8 mouse cellular contexts compared by ENCODE assay signal in the genomic region with DNA sequence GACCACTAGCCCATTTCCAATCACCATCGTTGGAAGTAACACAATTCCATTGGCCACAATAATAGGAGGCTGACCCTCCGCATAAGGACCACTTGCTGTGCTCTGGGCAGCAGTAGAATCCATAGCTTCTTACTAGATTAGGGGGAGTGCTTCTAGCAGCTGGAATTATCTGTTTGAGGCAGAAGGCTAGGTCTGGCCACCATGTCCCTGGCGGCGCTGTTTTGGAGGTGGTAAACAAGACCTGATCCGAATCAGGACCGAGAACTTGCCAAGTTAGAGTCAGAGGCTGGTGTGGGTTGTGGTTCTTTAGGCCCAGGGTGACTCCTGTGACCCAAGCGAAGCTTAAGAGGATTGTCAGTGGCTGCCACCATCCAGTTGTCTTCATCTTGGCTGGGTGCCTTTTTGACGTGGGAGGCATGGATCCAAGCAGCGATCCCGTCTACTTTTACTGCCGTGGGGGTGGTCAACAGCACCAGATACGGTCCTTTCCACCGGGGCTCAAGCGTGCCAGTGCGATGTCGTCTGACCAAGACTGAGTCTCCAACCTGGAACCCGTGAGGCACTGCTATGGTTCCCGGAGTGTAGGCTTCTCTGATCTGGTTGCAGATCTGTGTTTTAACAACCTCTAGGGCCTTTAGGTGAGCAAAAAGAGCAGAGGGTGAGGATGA. TPM values are rescaled to one million over a fixed set of nuclear protein-coding genes. Genes with fewer than 3 reads are reported as not detected.
DNase-seq lines count a peak whose midpoint lies in the region; ATAC-seq and TF ChIP-seq lines count a peak whose summit lies in the region.

No protein-coding gene starts in this region.

- H3K4me3 ChIP-seq in heart, embryonic 11.5 days (ENCODE audit: low read depth, low read length): peak overlapping the region; percentile 63
- H3K4me3 ChIP-seq in ES-Bruce4 (ENCODE audit: low read depth, low read length): peak overlapping the region; percentile 64
- H3K4me3 ChIP-seq in liver, embryonic 12.5 days: peak overlapping the region; percentile 95
- peak overlapping the region; percentile 63 for H3K4me3 ChIP-seq in stomach, embryonic 16.5 days (replicated peaks; ENCODE audit: low read length)

- H3K27me3 ChIP-seq in heart, embryonic 11.5 days (ENCODE audit: control insufficient read depth, insufficient read depth, low read length): no peaks in the 10 kb centered on the region
- no peaks in the 10 kb centered on the region for H3K27me3 ChIP-seq in ES-Bruce4 (ENCODE audit: control insufficient read depth, insufficient read depth, low read length, poor library complexity, severe bottlenecking)
- H3K27me3 ChIP-seq in liver, embryonic 12.5 days (replicated peaks): no peaks in the 10 kb centered on the region
- no peaks in the 10 kb centered on the region for H3K27me3 ChIP-seq in stomach, embryonic 16.5 days (ENCODE audit: control insufficient read depth, insufficient read depth, low read length)

- no peak for TF ChIP-seq EP300 in ES-Bruce4 (IDR thresholded peaks at IDR 0.05; ENCODE audit: insufficient read depth, low read depth, low read length)

- DNase-seq in heart, postnatal 36 days: no peak
- DNase-seq in cerebellum, postnatal 25 days: peak; percentile 12 to 26
- DNase-seq in heart, postnatal 4 days: peak; percentile 7
- no peak for DNase-seq in gastrocnemius, adult 8-10 months (ENCODE audit: low spot score in 2 of 2)

- no peak for TF ChIP-seq POLR2A in ES-Bruce4 (IDR thresholded peaks at IDR 0.05; ENCODE audit: insufficient read depth, low read length)

- H3K9ac ChIP-seq in heart, embryonic 11.5 days (ENCODE audit: low read depth, low read length): peak overlapping the region; percentile 80; the same call in 1 of the 2 replicates
- H3K9ac ChIP-seq in ES-Bruce4 (ENCODE audit: low read depth, poor library complexity, severe bottlenecking): peak overlapping the region; percentile 59
- peak overlapping the region; percentile 75 for H3K9ac ChIP-seq in liver, embryonic 12.5 days
- H3K9ac ChIP-seq in stomach, embryonic 16.5 days (ENCODE audit: low read length): peak overlapping the region; percentile 69

- intact Hi-C loops in heart, postnatal 36 days (cut with DNase I): loop anchor here (2.0 to 10.0 kb wide), 2 partner anchors 123 to 349 kb away; a partner anchor contains a TSS

- H3K36me3 ChIP-seq in heart, embryonic 11.5 days (ENCODE audit: control insufficient read depth, insufficient read depth, low read length): peaks cover 10% of the 10 kb centered on the region; the same call in 1 of the 2 replicates
- H3K36me3 ChIP-seq in ES-Bruce4 (ENCODE audit: control insufficient read depth, insufficient read depth, low read length, poor library complexity, severe bottlenecking): peaks cover 9% of the 10 kb centered on the region
- peaks cover 50% of the 10 kb centered on the region for H3K36me3 ChIP-seq in liver, embryonic 12.5 days
- peaks cover 5% of the 10 kb centered on the region for H3K36me3 ChIP-seq in stomach, embryonic 16.5 days (ENCODE audit: control insufficient read depth, insufficient read depth, low read length)

- H3K4me1 ChIP-seq in heart, embryonic 11.5 days (ENCODE audit: control insufficient read depth, insufficient read depth, low read length): peaks cover 9% of the 10 kb centered on the region
- H3K4me1 ChIP-seq in ES-Bruce4 (ENCODE audit: control insufficient read depth, insufficient read depth, low read length): no peaks in the 10 kb centered on the region
- H3K4me1 ChIP-seq in liver, embryonic 12.5 days: peaks cover 41% of the 10 kb centered on the region
- H3K4me1 ChIP-seq in stomach, embryonic 16.5 days (ENCODE audit: control insufficient read depth, insufficient read depth, low read length): peaks cover 4% of the 10 kb centered on the region

- no peak overlapping the region for H3K27ac ChIP-seq in heart, embryonic 11.5 days (ENCODE audit: low read depth, low read length)
- no peak overlapping the region for H3K27ac ChIP-seq in ES-Bruce4 (ENCODE audit: insufficient read depth, low read length)
- H3K27ac ChIP-seq in liver, embryonic 12.5 days: peak overlapping the region; percentile 76
- H3K27ac ChIP-seq in stomach, embryonic 16.5 days (ENCODE audit: low read length): no peak overlapping the region

- H3K4me2 ChIP-seq in heart, embryonic 11.5 days: peak overlapping the region; percentile 69
- H3K4me2 ChIP-seq in liver, embryonic 12.5 days: peak overlapping the region; percentile 77
- H3K4me2 ChIP-seq in stomach, embryonic 16.5 days (ENCODE audit: low read depth, low read length): peak overlapping the region; percentile 52

- no peak for ATAC-seq in heart, embryonic 11.5 days (replicated peaks; ENCODE audit: insufficient number of reproducible peaks, low FRiP score, low TSS enrichment)
- ATAC-seq in liver, embryonic 12.5 days: no peak
- ATAC-seq in stomach, embryonic 16.5 days (ENCODE audit: insufficient read depth, low FRiP score): no peak

- no peak for TF ChIP-seq CTCF in ES-Bruce4 (IDR thresholded peaks at IDR 0.05; ENCODE audit: low read depth, low read length)

- 90% methylated on average over 18 of the region's 18 CpGs for WGBS in heart, embryonic 11.5 days (ENCODE audit: insufficient replicate concordance)
- WGBS in liver, embryonic 12.5 days (ENCODE audit: insufficient replicate concordance): 89% methylated on average over 18 of the region's 18 CpGs
- WGBS in stomach, embryonic 16.5 days: 94% methylated on average over 18 of the region's 18 CpGs

- H3K9me3 ChIP-seq in heart, embryonic 11.5 days (replicated peaks; ENCODE audit: control insufficient read depth, low read length): peaks cover 13% of the 10 kb centered on the region
- H3K9me3 ChIP-seq in ES-Bruce4 (replicated peaks; ENCODE audit: control insufficient read depth, insufficient read depth, low read length, poor library complexity, severe bottlenecking): peaks cover 10% of the 10 kb centered on the region
- 0 out of 2 replicates have a peak, but pooled peaks cover 14% of the 10 kb centered on the region for H3K9me3 ChIP-seq in liver, embryonic 12.5 days (replicated peaks)
- peaks cover 22% of the 10 kb centered on the region for H3K9me3 ChIP-seq in stomach, embryonic 16.5 days (replicated peaks; ENCODE audit: control insufficient read depth, low read length)

RNA-seq across cellular contexts. Expression of a gene that starts 1.1 kb away (rescaled TPM):
- 26.1 and 33.8 TPM in 2 replicates for polyA plus RNA-seq in heart, embryonic 11.5 days (2014; fragmentation: Nextera tagmentation; extraction: Ambion mirVana)
- total RNA-seq in heart, postnatal 36 days (2021): 1 to 10 TPM; 2.5 to 4.1 TPM
- 48.5 and 49.5 TPM in 2 replicates for polyA plus RNA-seq in ES-Bruce4 (2011; ENCODE audit: insufficient read depth, insufficient read length, low read depth, missing spikeins)
- 10 to 100 TPM; 34.6 to 36.4 TPM for total RNA-seq in heart, postnatal 4 days (2021)
- 62.7 and 67.6 TPM in 2 replicates for polyA plus RNA-seq in liver, embryonic 12.5 days (2016; fragmentation: Nextera tagmentation; extraction: Ambion mirVana)
- 35.2 and 38.7 TPM in 2 replicates for polyA plus RNA-seq in stomach, embryonic 16.5 days (2015; fragmentation: Nextera tagmentation; extraction: Ambion mirVana)
- total RNA-seq in gastrocnemius, adult 8-10 months (2022): 1 to 10 TPM; 1.1 to 1.4 (median 1.2) TPM

Comparison
In these comparisons a context has a peak if more than half of its experiments do, and no peak if none do; other contexts are left out.
1. DNase-seq: peak in cerebellum, postnatal 25 days (2 of 2) and heart, postnatal 4 days (single experiment); none in heart, postnatal 36 days (0 of 2) and gastrocnemius, adult 8-10 months (0 of 2).
2. Peak in every context shown above with its lines, with median percentiles within 50 percentile points of each other: H3K4me2 ChIP-seq, H3K4me3 ChIP-seq and H3K9ac ChIP-seq.